Mouse (Mus musculus) stomach, postnatal 0 days (tissue): ENCODE results near the gene Tmem273. TPM values are rescaled to one million over a fixed set of nuclear protein-coding genes. Genes with fewer than 3 reads are reported as not detected.

ENCODE experiments used
- ATAC-seq: fragments of 200-750 bp; cut with Nextera tagmentation; 2 replicates; pipeline ENCODE4 v1.8.0; 2017; ENCODE audit not compliant: low FRiP score, low TSS enrichment
- DNase-seq: peaks from one replicate; pipeline ENCODE4 v3.0.0-alpha.2; 2016; ENCODE audit warnings: low spot score
- H3K27ac ChIP-seq: fragments of 300-500 bp; sonication (generic); replicated peaks from 2 replicates; pipeline ENCODE4 v1.5.1; 2014; ENCODE audit warnings: mild to moderate bottlenecking, control low read depth
- H3K27me3 ChIP-seq: fragments of 300-500 bp; sonication (generic); 2 replicates; pipeline ENCODE4 v1.6.1; 2014; ENCODE audit warnings: low read length; ENCODE audit not compliant: control insufficient read depth, insufficient read depth
- H3K36me3 ChIP-seq: fragments of 300-500 bp; sonication (generic); 2 replicates; pipeline ENCODE4 v1.6.1; 2014; ENCODE audit warnings: low read length, mixed read lengths; ENCODE audit not compliant: control insufficient read depth, insufficient read depth
- H3K4me1 ChIP-seq: fragments of 300-500 bp; sonication (generic); replicated peaks from 2 replicates; pipeline ENCODE4 v1.6.1; 2014; ENCODE audit warnings: antibody characterized with exemption; ENCODE audit not compliant: control insufficient read depth, insufficient read depth
- H3K4me2 ChIP-seq: fragments of 300-500 bp; sonication (generic); replicated peaks from 2 replicates; pipeline ENCODE4 v1.6.1; 2014; ENCODE audit warnings: low read depth, mild to moderate bottlenecking, control low read depth, moderate library complexity
- H3K4me3 ChIP-seq: fragments of 300-500 bp; sonication (generic); 2 replicates; pipeline ENCODE4 v1.5.1; 2014; ENCODE audit warnings: low read depth, low read length, control low read depth
- H3K9ac ChIP-seq: fragments of 300-500 bp; sonication (generic); 2 replicates; pipeline ENCODE4 v1.6.1; 2014; ENCODE audit warnings: mild to moderate bottlenecking, low read length, control low read depth, mixed read lengths
- H3K9me3 ChIP-seq: fragments of 300-500 bp; sonication (generic); 2 replicates; pipeline ENCODE4 v1.6.1; 2016; ENCODE audit warnings: low read length; ENCODE audit not compliant: control insufficient read depth
- CTCF ChIP-seq: IDR thresholded peaks from 2 replicates; pipeline ENCODE4 v1.5.1; 2016; ENCODE audit warnings: antibody characterized with exemption, low read depth, mild to moderate bottlenecking, moderate library complexity
- EP300 ChIP-seq: optimal IDR thresholded peaks from 2 replicates; pipeline ENCODE3; 2016; ENCODE audit warnings: antibody characterized with exemption
- WGBS: fragments of 180-500 bp; shearing (Covaris S2); extraction: QIAGEN DNeasy Blood & Tissue Kit; methylation state at CpG from one replicate; pipeline ENCODE4 v1.1.7; 2014; 5-methylcytosine and 5-hydroxymethylcytosine counted together
- polyA plus RNA-seq: library from polyadenylated mRNA; unstranded; fragments of >200 nt; fragmentation: Nextera tagmentation; extraction: Ambion mirVana; gene quantifications from 2 replicates; pipeline ENCODE4 v1.2.1, GENCODE M21; 2015

Tmem273 gene
- polyA plus RNA-seq, 1 experiment from 2014 or later: 0.55 TPM

GRCm38 (mm10) chr14:32762177-32762576 lies 23.6 kb upstream of the Tmem273 start:
- Histone ChIP-seq H3K27ac (no peak overlapping the region), H3K27me3 (no peaks in the 10 kb centered on the region), H3K9me3 (no peaks in the 10 kb centered on the region), H3K4me1 (no peaks in the 10 kb centered on the region), H3K36me3 (no peaks in the 10 kb centered on the region), H3K4me2 (no peak overlapping the region), H3K9ac (no peak overlapping the region), H3K4me3 (no peak overlapping the region)
- TF ChIP-seq CTCF (no peak), EP300 (no peak)
- DNase-seq: no peak
- ATAC-seq: no peak
- WGBS: 71% methylated on average over 1 of the region's 1 CpGs

GRCm38 (mm10) chr14:32770563-32770962 lies 15.2 kb upstream of the Tmem273 start:
- no peaks in the 10 kb centered on the region for H3K4me1 ChIP-seq
- no peak overlapping the region for H3K9ac ChIP-seq
- DNase-seq (no peak), ATAC-seq (no peak)
- no peaks in the 10 kb centered on the region for H3K27me3 ChIP-seq
- no peak overlapping the region for H3K27ac ChIP-seq
- H3K4me2 ChIP-seq: no peak overlapping the region
- TF ChIP-seq CTCF: no peak
- no peaks in the 10 kb centered on the region for H3K36me3 ChIP-seq
- no peaks in the 10 kb centered on the region for H3K9me3 ChIP-seq
- H3K4me3 ChIP-seq: no peak overlapping the region
- 72% methylated on average over 6 of the region's 6 CpGs for WGBS

GRCm38 (mm10) chr14:32772085-32772484 lies 13.7 kb upstream of the Tmem273 start:
- no peak for DNase-seq
- Histone ChIP-seq H3K4me2 (no peak overlapping the region), H3K9me3 (no peaks in the 10 kb centered on the region), H3K27me3 (no peaks in the 10 kb centered on the region), H3K36me3 (no peaks in the 10 kb centered on the region), H3K4me3 (no peak overlapping the region), H3K4me1 (no peaks in the 10 kb centered on the region), H3K9ac (no peak overlapping the region), H3K27ac (no peak overlapping the region)
- WGBS: 54% methylated on average over 4 of the region's 4 CpGs
- ATAC-seq: no peak
- TF ChIP-seq EP300 (no peak), CTCF (no peak)

- DNase-seq (peak; percentile 18), ATAC-seq (no peak)
- H3K4me3 ChIP-seq: no peak overlapping the region
- H3K4me1 ChIP-seq: no peaks in the 10 kb centered on the region
- no peak overlapping the region for H3K4me2 ChIP-seq
- 46% methylated on average over 3 of the region's 3 CpGs for WGBS
- H3K27ac ChIP-seq: no peak overlapping the region
- peak; percentile 71 for TF ChIP-seq CTCF
- no peak for TF ChIP-seq EP300
- H3K9ac ChIP-seq: no peak overlapping the region
- no peaks in the 10 kb centered on the region for H3K27me3 ChIP-seq
- no peaks in the 10 kb centered on the region for H3K9me3 ChIP-seq
- no peaks in the 10 kb centered on the region for H3K36me3 ChIP-seq
Measured at GRCm38 (mm10) chr14:32772791-32773190, 13.0 kb upstream of the Tmem273 start.

- Histone ChIP-seq H3K27me3 (no peaks in the 10 kb centered on the region), H3K4me1 (no peaks in the 10 kb centered on the region), H3K4me2 (no peak overlapping the region), H3K9ac (no peak overlapping the region), H3K9me3 (no peaks in the 10 kb centered on the region), H3K36me3 (no peaks in the 10 kb centered on the region), H3K27ac (no peak overlapping the region), H3K4me3 (no peak overlapping the region)
- DNase-seq (no peak), ATAC-seq (no peak)
- TF ChIP-seq CTCF (no peak), EP300 (no peak)
- WGBS: 76% methylated on average over 3 of the region's 3 CpGs
Measured at GRCm38 (mm10) chr14:32773456-32773855, 12.3 kb upstream of the Tmem273 start.

- Histone ChIP-seq H3K9ac (no peak overlapping the region), H3K4me1 (no peaks in the 10 kb centered on the region), H3K36me3 (no peaks in the 10 kb centered on the region), H3K4me3 (no peak overlapping the region), H3K9me3 (no peaks in the 10 kb centered on the region), H3K27ac (no peak overlapping the region), H3K4me2 (no peak overlapping the region), H3K27me3 (no peaks in the 10 kb centered on the region)
- ATAC-seq (no peak), DNase-seq (no peak)
- 75% methylated on average over 7 of the region's 7 CpGs for WGBS
- TF ChIP-seq CTCF (no peak), EP300 (no peak)
Measured at GRCm38 (mm10) chr14:32776077-32776476, 9.7 kb upstream of the Tmem273 start.

GRCm38 (mm10) chr14:32778362-32778761 lies 7.4 kb upstream of the Tmem273 start:
- no peaks in the 10 kb centered on the region for H3K27me3 ChIP-seq
- H3K4me2 ChIP-seq: no peak overlapping the region
- no peaks in the 10 kb centered on the region for H3K36me3 ChIP-seq
- TF ChIP-seq CTCF (no peak), EP300 (no peak)
- no peak overlapping the region for H3K9ac ChIP-seq
- H3K27ac ChIP-seq: no peak overlapping the region
- ATAC-seq (no peak), DNase-seq (no peak)
- H3K4me3 ChIP-seq: no peak overlapping the region
- no peaks in the 10 kb centered on the region for H3K4me1 ChIP-seq
- 81% methylated on average over 3 of the region's 3 CpGs for WGBS
- no peaks in the 10 kb centered on the region for H3K9me3 ChIP-seq
